Mouse (Mus musculus) thymus, adult 2 months (tissue): ENCODE results near the gene R3hcc1l. TPM values are rescaled to one million over a fixed set of nuclear protein-coding genes. Genes with fewer than 3 reads are reported as not detected.

ENCODE experiments used
- DNase-seq: peaks from one replicate; pipeline ENCODE4 v3.0.0; 2021
- H3K27ac ChIP-seq: fragments of 200-500 bp; 2 replicates; pipeline ENCODE4 v1.5.1; 2012; ENCODE audit warnings: low read length, control low read depth; ENCODE audit not compliant: control insufficient read depth, insufficient read depth
- H3K27me3 ChIP-seq: fragments of 200-500 bp; 2 replicates; pipeline ENCODE4 v1.6.1; 2012; ENCODE audit warnings: mild to moderate bottlenecking, low read length, moderate library complexity, mixed read lengths; ENCODE audit not compliant: control insufficient read depth, insufficient read depth
- H3K36me3 ChIP-seq: fragments of 200-500 bp; 2 replicates; pipeline ENCODE4 v1.6.1; 2012; ENCODE audit warnings: mild to moderate bottlenecking, low read length, moderate library complexity; ENCODE audit not compliant: control insufficient read depth, insufficient read depth
- H3K4me1 ChIP-seq: fragments of 200-500 bp; replicated peaks from 2 replicates; pipeline ENCODE4 v1.6.1; 2012; ENCODE audit warnings: low read length; ENCODE audit not compliant: control insufficient read depth, insufficient read depth
- H3K4me3 ChIP-seq: fragments of 200-500 bp; 2 replicates; pipeline ENCODE4 v1.5.1; 2012; ENCODE audit warnings: mild to moderate bottlenecking, low read length, control low read depth, moderate library complexity; ENCODE audit not compliant: control insufficient read depth, insufficient read depth
- CTCF ChIP-seq: fragments of 200-500 bp; IDR thresholded peaks from 2 replicates; pipeline ENCODE4 v1.5.1; 2012; ENCODE audit warnings: mild to moderate bottlenecking, control low read depth, low read length, moderate library complexity, borderline replicate concordance; ENCODE audit not compliant: control insufficient read depth, poor library complexity, insufficient read depth; ENCODE audit errors: extremely low read depth
- POLR2A ChIP-seq: fragments of 200-500 bp; IDR thresholded peaks from 2 replicates; pipeline ENCODE4 v1.6.1; 2012; ENCODE audit warnings: mild to moderate bottlenecking, low read length, control low read depth, moderate library complexity; ENCODE audit not compliant: control insufficient read depth, poor library complexity, insufficient read depth; ENCODE audit errors: extremely low read depth
- WGBS: fragments of 180-500 bp; shearing (Covaris S2); methylation state at CpG from one replicate; pipeline ENCODE4 v1.1.7; 2018; 5-methylcytosine and 5-hydroxymethylcytosine counted together
- polyA plus RNA-seq: library from polyadenylated mRNA; depleted of rRNA; stranded (reverse); fragments of >200 nt; gene quantifications from 2 replicates; pipeline ENCODE4 v1.2.3, GENCODE M21; 2012

The R3hcc1l gene
- polyA plus RNA-seq, 1 experiment, result 7.7 TPM

- peaks cover 15% of the 10 kb centered on the region for H3K36me3 ChIP-seq
These were observed 74.9 kb downstream of the R3hcc1l start for GRCm38 (mm10) chr19:42593456-42593855.

DNA sequence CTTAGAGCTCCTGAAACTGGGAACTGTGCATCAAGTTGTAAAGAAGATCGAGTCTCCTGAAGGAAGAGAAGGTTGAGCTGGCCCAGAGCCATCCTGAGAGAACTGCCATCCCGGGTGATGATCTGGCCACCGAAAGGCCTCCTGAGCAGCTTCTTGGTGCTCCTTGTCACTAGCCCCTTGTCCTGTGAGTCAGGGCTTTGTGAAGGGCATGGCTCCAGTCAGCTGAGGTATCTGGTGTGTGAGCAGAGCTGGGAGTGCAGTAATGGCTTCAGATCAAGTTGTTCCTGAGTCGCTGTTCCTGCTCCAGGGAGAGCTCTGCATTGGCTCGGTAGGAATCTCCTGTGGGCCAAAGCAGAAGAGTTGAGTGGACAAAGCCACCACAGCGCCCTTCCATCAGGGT, 76.5 kb downstream of the R3hcc1l start:
- Histone ChIP-seq H3K4me3 (no peak overlapping the region), H3K4me1 (no peaks in the 10 kb centered on the region), H3K27me3 (no peaks in the 10 kb centered on the region), H3K36me3 (peaks cover 15% of the 10 kb centered on the region), H3K27ac (no peak overlapping the region)
- TF ChIP-seq POLR2A (no peak), CTCF (no peak)
- 98% methylated on average over 6 of the region's 6 CpGs for WGBS
- no peak for DNase-seq

More at GRCm38 (mm10) chr19:42593456-42593855, 74.9 kb downstream of the R3hcc1l start:
- no peak overlapping the region for H3K4me3 ChIP-seq
- no peak for DNase-seq
- 94% methylated on average over 6 of the region's 6 CpGs for WGBS
- H3K4me1 ChIP-seq, result no peaks in the 10 kb centered on the region
- H3K27me3 ChIP-seq, result no peaks in the 10 kb centered on the region
- TF ChIP-seq CTCF (no peak), POLR2A (no peak)
- H3K27ac ChIP-seq, result no peak overlapping the region

GRCm38 (mm10) chr19:42597286-42597685, 78.7 kb downstream of the R3hcc1l start:
- no peak overlapping the region for H3K4me3 ChIP-seq
- no peaks in the 10 kb centered on the region for H3K27me3 ChIP-seq
- H3K36me3 ChIP-seq, result peaks cover 2% of the 10 kb centered on the region; the same call in 1 of the 2 replicates
- DNase-seq, result no peak
- H3K4me1 ChIP-seq, result no peaks in the 10 kb centered on the region
- 94% methylated on average over 12 of the region's 12 CpGs for WGBS
- no peak for TF ChIP-seq CTCF
- no peak for TF ChIP-seq POLR2A
- H3K27ac ChIP-seq, result no peak overlapping the region

- H3K36me3 ChIP-seq, result no peaks in the 10 kb centered on the region
- no peak overlapping the region for H3K4me3 ChIP-seq
- TF ChIP-seq POLR2A, result no peak
- no peak for TF ChIP-seq CTCF
- no peak overlapping the region for H3K27ac ChIP-seq
- 98% methylated on average over 6 of the region's 6 CpGs for WGBS
- H3K4me1 ChIP-seq, result no peaks in the 10 kb centered on the region
- no peaks in the 10 kb centered on the region for H3K27me3 ChIP-seq
- DNase-seq, result no peak
These were observed 79.3 kb downstream of the R3hcc1l start for GRCm38 (mm10) chr19:42597896-42598295.

DNA sequence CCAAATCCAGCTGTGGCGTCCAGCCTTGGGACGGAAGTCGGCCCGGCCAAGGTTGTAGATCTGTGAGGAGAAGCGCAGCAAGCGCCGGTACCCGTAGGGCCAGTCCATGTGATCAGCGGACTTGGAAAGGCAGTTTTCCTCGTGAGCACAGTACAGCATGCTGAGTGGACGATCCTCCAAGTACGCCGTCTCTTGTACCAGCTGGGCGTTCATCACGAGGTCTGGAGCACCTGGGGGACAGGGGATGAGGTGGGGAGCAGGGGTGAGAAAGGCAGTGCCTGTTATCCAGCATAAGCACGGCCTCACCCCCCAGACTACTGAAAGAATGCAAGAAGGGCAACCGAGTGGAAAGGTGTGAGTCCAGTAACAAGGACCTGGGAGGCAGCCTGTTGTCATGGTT, 81.3 kb downstream of the R3hcc1l start:
- Histone ChIP-seq H3K27me3 (no peaks in the 10 kb centered on the region), H3K4me3 (no peak overlapping the region), H3K36me3 (no peaks in the 10 kb centered on the region), H3K4me1 (no peaks in the 10 kb centered on the region; the same call in 1 of the 2 replicates), H3K27ac (no peak overlapping the region)
- no peak for DNase-seq
- TF ChIP-seq CTCF (no peak), POLR2A (no peak)
- 90% methylated on average over 17 of the region's 17 CpGs for WGBS

DNA sequence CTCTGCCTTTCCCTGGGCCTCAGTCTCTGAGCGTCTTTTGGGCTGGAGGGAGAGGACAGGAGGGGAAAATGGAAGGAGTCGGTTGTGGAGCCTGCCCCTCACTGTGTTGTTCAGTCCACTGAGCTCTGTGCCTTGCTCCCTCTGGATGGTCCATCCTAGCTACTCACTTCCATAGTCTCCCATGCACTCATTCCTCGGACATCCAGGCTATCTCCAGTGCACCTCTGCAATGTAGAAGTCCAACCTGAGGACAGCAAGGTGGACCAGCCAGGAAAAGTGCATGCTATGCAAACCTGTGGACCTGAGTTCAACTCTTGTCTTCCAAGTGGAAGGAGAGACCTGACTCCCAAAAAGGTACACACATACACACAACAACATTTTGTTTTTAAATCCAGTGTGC, 82.0 kb downstream of the R3hcc1l start:
- Histone ChIP-seq H3K27me3 (no peaks in the 10 kb centered on the region), H3K27ac (no peak overlapping the region), H3K4me3 (no peak overlapping the region), H3K36me3 (no peaks in the 10 kb centered on the region), H3K4me1 (no peaks in the 10 kb centered on the region; the same call in 1 of the 2 replicates)
- TF ChIP-seq CTCF (no peak), POLR2A (no peak)
- no peak for DNase-seq
- WGBS, result 86% methylated on average over 3 of the region's 3 CpGs

- Histone ChIP-seq H3K36me3 (no peaks in the 10 kb centered on the region), H3K4me3 (no peak overlapping the region), H3K27me3 (no peaks in the 10 kb centered on the region), H3K4me1 (no peaks in the 10 kb centered on the region; the same call in 1 of the 2 replicates), H3K27ac (no peak overlapping the region)
- 94% methylated on average over 2 of the region's 2 CpGs for WGBS
- DNase-seq, result no peak
- TF ChIP-seq POLR2A (no peak), CTCF (no peak)
These were observed 82.9 kb downstream of the R3hcc1l start for GRCm38 (mm10) chr19:42601445-42601844.
